Mouse (Mus musculus) forebrain, embryonic 16.5 days (tissue): ENCODE data around the gene Fgf6. TPM values are rescaled to one million over a fixed set of nuclear protein-coding genes. Genes with fewer than 3 reads are reported as not detected.

Source experiments
- ATAC-seq: fragments of 200-750 bp; cut with Nextera tagmentation; 2 replicates; pipeline ENCODE4 v1.8.0; 2017; ENCODE audit warnings: mild to moderate bottlenecking, moderate library complexity
- H3K27ac ChIP-seq: fragments of 300-500 bp; sonication (generic); 2 replicates; pipeline ENCODE4 v1.5.1; 2014; ENCODE audit warnings: low read length, control low read depth
- H3K27me3 ChIP-seq: fragments of 300-500 bp; sonication (generic); replicated peaks from 2 replicates; pipeline ENCODE4 v1.6.1; 2014; ENCODE audit warnings: low read length; ENCODE audit not compliant: control insufficient read depth, insufficient read depth
- H3K36me3 ChIP-seq: fragments of 300-500 bp; sonication (generic); 2 replicates; pipeline ENCODE4 v1.6.1; 2014; ENCODE audit not compliant: control insufficient read depth, insufficient read depth
- H3K4me1 ChIP-seq: fragments of 300-500 bp; sonication (generic); replicated peaks from 2 replicates; pipeline ENCODE4 v1.6.1; 2014; ENCODE audit warnings: low read length; ENCODE audit not compliant: control insufficient read depth, insufficient read depth
- H3K4me2 ChIP-seq: fragments of 300-500 bp; sonication (generic); 2 replicates; pipeline ENCODE4 v1.6.1; 2014; ENCODE audit warnings: mild to moderate bottlenecking, low read length, control low read depth
- H3K4me3 ChIP-seq: fragments of 300-500 bp; sonication (generic); replicated peaks from 2 replicates; pipeline ENCODE4 v1.5.1; 2014; ENCODE audit warnings: mild to moderate bottlenecking, low read length, control low read depth
- H3K9ac ChIP-seq: fragments of 300-500 bp; sonication (generic); replicated peaks from 2 replicates; pipeline ENCODE4 v1.6.1; 2014; ENCODE audit warnings: low read depth, low read length, control low read depth
- H3K9me3 ChIP-seq: fragments of 300-500 bp; sonication (generic); 2 replicates; pipeline ENCODE4 v1.6.1; 2016; ENCODE audit warnings: low read length; ENCODE audit not compliant: control insufficient read depth
- WGBS: fragments of 180-500 bp; shearing (Covaris S2); extraction: QIAGEN DNeasy Blood & Tissue Kit; methylation state at CpG from one replicate; pipeline ENCODE4 v1.1.7; 2014; 5-methylcytosine and 5-hydroxymethylcytosine counted together
- polyA plus RNA-seq: library from polyadenylated mRNA; unstranded; fragments of >200 nt; fragmentation: Nextera tagmentation; extraction: Ambion mirVana; gene quantifications from 2 replicates; pipeline ENCODE4 v1.2.1, GENCODE M21; 2015

Gene Fgf6
- not detected in 2 replicates for polyA plus RNA-seq

GRCm38 (mm10) chr6:127014906-127015770 lies at the start of gene Fgf6:
Gene Fgf6 (plus strand): TSS chr6:127015586.
- 88% methylated on average over 26 of the region's 26 CpGs for WGBS
- ATAC-seq: no peak
- Histone ChIP-seq H3K9me3 (no peaks in the 10 kb centered on the region), H3K9ac (no peak within 1 kb of the TSS), H3K4me1 (no peaks in the 10 kb centered on the region), H3K4me3 (no peak within 1 kb of the TSS), H3K36me3 (no peaks in the 10 kb centered on the region), H3K27ac (no peak within 1 kb of the TSS), H3K4me2 (no peak within 1 kb of the TSS), H3K27me3 (no peaks in the 10 kb centered on the region)

GRCm38 (mm10) chr6:126966241-126967026 lies 49.0 kb upstream of the Fgf6 start:
- no peak overlapping the region for H3K4me3 ChIP-seq
- no peak for ATAC-seq
- H3K27me3 ChIP-seq: no peaks in the 10 kb centered on the region
- H3K4me2 ChIP-seq: no peak overlapping the region
- no peak overlapping the region for H3K9ac ChIP-seq
- no peaks in the 10 kb centered on the region for H3K4me1 ChIP-seq
- H3K27ac ChIP-seq: no peak overlapping the region
- 91% methylated on average over 14 of the region's 14 CpGs for WGBS
- H3K9me3 ChIP-seq: no peaks in the 10 kb centered on the region
- peaks cover 18% of the 10 kb centered on the region for H3K36me3 ChIP-seq

DNA sequence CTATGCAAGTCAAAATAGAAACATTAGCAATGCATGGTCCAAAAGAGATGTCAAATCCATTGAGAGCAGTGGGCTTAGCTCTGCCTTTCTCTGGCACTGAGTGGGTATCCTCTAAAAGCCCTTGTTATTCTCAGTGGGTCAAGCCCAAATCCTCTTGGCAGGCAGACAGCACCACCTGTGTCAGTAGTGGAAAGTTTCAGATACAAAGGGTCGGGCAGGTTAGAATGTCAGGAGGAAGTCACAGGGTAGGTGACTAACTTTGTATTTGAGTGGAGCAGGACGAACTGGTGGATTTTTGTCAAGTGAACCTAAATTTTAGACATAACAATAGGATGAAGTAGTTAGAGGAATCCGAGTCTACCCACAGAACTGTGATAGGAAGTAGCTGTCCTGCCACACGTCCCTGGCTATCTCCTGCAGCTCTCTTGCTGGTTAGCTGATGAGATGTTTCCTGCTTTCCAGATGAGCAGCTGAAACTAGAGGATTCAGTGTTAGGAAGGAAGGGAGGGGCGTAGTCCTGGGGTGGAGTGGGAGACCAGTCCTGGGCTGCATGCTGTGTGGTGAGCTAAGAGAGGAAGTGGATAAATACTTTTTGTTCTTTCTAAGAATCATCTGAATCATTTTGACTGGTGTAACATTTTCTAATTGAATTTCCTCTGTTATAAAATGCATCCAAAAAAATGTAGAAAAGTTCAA lies 33.7 kb upstream of the Fgf6 start:
- no peak overlapping the region for H3K9ac ChIP-seq
- H3K27ac ChIP-seq: no peak overlapping the region
- no peaks in the 10 kb centered on the region for H3K9me3 ChIP-seq
- no peak overlapping the region for H3K4me2 ChIP-seq
- no peaks in the 10 kb centered on the region for H3K27me3 ChIP-seq
- WGBS: 75% methylated on average over 5 of the region's 5 CpGs
- H3K4me1 ChIP-seq: no peaks in the 10 kb centered on the region
- H3K36me3 ChIP-seq: no peaks in the 10 kb centered on the region
- no peak for ATAC-seq
- no peak overlapping the region for H3K4me3 ChIP-seq

GRCm38 (mm10) chr6:126993676-126994075 lies 21.7 kb upstream of the Fgf6 start:
- ATAC-seq: peak; percentile 61; the same call in 1 of the 2 replicates
- WGBS: 54% methylated on average over 2 of the region's 2 CpGs

DNA sequence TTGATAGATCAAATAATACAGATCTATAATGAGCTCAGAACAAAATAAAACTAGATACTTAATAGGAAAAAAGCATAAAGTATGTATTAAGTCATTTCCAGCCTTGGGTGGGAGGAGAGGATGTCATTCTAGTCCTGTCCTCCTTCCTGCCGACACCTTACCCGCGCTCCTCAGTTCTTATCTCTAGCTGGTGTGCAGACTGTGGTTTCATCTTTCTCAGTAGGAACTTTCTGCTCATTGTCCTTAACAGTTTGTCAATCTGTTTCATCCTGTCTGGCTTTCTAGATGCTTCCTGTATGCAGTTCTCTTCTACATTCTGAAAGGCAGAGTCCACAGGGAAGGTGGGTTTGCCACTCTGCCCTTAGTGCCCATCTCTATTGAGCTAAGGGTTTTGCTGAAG lies 19.9 kb upstream of the Fgf6 start:
- Histone ChIP-seq H3K4me2 (no peak overlapping the region), H3K36me3 (no peaks in the 10 kb centered on the region), H3K9me3 (no peaks in the 10 kb centered on the region), H3K27me3 (no peaks in the 10 kb centered on the region), H3K9ac (no peak overlapping the region), H3K4me1 (no peaks in the 10 kb centered on the region), H3K27ac (no peak overlapping the region), H3K4me3 (no peak overlapping the region)
- 98% methylated on average over 3 of the region's 3 CpGs for WGBS
- ATAC-seq: no peak

More at GRCm38 (mm10) chr6:126993676-126994075, 21.7 kb upstream of the Fgf6 start:
- no peaks in the 10 kb centered on the region for H3K4me1 ChIP-seq
- H3K27ac ChIP-seq: no peak overlapping the region
- H3K27me3 ChIP-seq: no peaks in the 10 kb centered on the region
- no peak overlapping the region for H3K9ac ChIP-seq
- no peaks in the 10 kb centered on the region for H3K36me3 ChIP-seq
- H3K4me2 ChIP-seq: no peak overlapping the region
- H3K4me3 ChIP-seq: no peak overlapping the region
- no peaks in the 10 kb centered on the region for H3K9me3 ChIP-seq

DNA sequence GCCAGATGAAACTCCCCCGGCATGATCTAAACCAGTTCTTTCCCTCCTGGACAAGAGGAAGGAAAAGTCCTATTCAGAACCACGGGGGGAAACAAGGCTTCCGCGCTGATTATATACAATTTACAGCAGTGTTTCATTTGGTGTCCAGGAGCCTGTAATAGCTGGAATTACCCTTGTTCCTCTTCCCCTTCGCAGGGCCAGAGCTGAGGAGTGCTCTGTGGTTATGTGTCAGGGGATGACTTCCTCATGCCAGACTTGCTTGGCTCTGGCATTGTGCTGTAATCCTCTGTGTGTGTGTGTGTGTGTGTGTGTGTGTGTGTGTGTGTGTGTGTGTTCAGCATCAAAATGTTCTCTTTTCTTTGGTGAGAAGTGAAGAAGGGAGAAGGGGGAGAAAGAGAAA lies 19.0 kb upstream of the Fgf6 start:
- Histone ChIP-seq H3K9me3 (no peaks in the 10 kb centered on the region), H3K9ac (no peak overlapping the region), H3K4me2 (no peak overlapping the region), H3K4me3 (no peak overlapping the region), H3K27me3 (no peaks in the 10 kb centered on the region), H3K4me1 (no peaks in the 10 kb centered on the region), H3K36me3 (no peaks in the 10 kb centered on the region), H3K27ac (no peak overlapping the region)
- 93% methylated on average over 5 of the region's 5 CpGs for WGBS
- no peak for ATAC-seq

DNA sequence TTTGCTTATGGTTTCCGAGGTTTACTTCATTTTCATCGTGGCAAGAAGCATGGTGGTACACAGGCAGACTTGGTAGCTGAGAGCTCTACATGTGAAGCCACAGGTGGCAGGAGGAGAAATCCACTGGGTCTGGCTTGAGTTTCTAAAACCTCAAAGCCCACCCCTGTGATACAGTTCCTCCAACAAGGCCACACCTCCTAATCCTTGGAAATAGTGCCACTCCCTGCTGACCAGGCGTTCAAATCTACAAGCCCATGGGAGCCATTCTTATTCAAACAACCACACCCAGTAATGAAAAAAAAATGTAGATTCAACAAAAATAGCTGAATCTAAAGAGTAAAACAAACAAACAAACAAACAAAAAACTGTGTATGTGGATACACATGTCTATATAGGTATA lies 9.7 kb upstream of the Fgf6 start:
- Histone ChIP-seq H3K9me3 (no peaks in the 10 kb centered on the region), H3K27ac (no peak overlapping the region), H3K9ac (no peak overlapping the region), H3K36me3 (no peaks in the 10 kb centered on the region), H3K4me3 (no peak overlapping the region), H3K4me2 (no peak overlapping the region), H3K4me1 (no peaks in the 10 kb centered on the region), H3K27me3 (no peaks in the 10 kb centered on the region)
- ATAC-seq: no peak
- WGBS: 88% methylated on average over 3 of the region's 3 CpGs

DNA sequence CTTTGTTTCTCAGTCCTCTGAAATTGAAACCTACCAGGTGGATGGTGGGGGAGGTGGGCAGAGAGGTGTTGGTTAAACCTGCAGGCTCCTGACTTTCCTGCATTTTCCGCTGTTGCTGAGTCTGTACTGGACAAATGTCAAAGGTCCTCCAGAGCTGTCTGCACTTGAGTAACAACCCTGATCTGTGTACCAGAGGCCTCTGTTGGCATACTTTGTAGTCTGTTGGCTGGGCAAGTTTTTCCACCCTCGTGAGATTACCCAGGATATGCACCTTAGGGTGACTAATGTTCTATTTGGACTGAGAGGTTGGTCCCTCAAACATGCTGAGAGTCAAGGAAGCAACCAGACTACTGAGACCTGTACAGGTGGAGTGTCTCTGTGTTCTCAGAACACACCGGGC lies 8.8 kb upstream of the Fgf6 start:
- Histone ChIP-seq H3K27me3 (no peaks in the 10 kb centered on the region), H3K4me3 (no peak overlapping the region), H3K9me3 (no peaks in the 10 kb centered on the region), H3K4me2 (no peak overlapping the region), H3K36me3 (no peaks in the 10 kb centered on the region), H3K27ac (no peak overlapping the region), H3K4me1 (no peaks in the 10 kb centered on the region), H3K9ac (no peak overlapping the region)
- WGBS: 91% methylated on average over 3 of the region's 3 CpGs
- no peak for ATAC-seq

DNA sequence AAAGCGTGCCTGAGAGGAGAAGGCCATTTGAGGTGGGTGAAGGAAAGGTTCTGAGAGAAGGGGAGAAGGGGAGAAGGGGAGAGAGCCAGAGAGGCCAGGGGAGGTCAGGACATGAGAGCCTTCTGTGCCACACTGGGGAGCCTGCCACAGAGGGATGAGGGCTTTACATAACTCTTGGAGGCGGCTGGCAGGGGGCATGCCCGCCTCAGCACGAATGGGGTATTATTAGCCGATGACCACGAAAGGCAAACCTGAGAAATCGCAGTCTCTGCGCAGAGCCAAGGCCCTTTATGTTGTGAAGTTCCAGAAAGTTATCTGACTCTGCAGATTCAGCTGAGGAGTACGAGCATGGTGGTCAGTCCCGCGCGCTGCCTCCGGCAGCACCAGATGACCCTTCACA lies 5.4 kb upstream of the Fgf6 start:
- WGBS: 88% methylated on average over 13 of the region's 13 CpGs
- Histone ChIP-seq H3K4me3 (no peak overlapping the region), H3K9ac (no peak overlapping the region), H3K4me2 (no peak overlapping the region), H3K4me1 (no peaks in the 10 kb centered on the region), H3K9me3 (no peaks in the 10 kb centered on the region), H3K27me3 (no peaks in the 10 kb centered on the region), H3K27ac (no peak overlapping the region), H3K36me3 (no peaks in the 10 kb centered on the region)
- ATAC-seq: no peak
